17 mouse cellular contexts compared by ENCODE assay signal in genomic region chr1:167938176-167938575, GRCm38 (mm10).
A peak's percentile ranks its signal among the peaks of the same experiment; 100 is the strongest.
DNase-seq lines count a peak whose midpoint lies in the region; ATAC-seq and TF ChIP-seq lines count a peak whose summit lies in the region.
"Had no signal": no experiment of that assay in that cellular context is flagged by ENCODE, and none has a peak within 500 bp of the region (broad histone marks: within the 10 kb centered on the region; RNA-seq: fewer than 3 reads in every experiment).

No protein-coding gene starts in this region.

- CTCF ChIA-PET in Patski (lab: Charles Lee) = interaction anchor here (0.7 to 1.2 kb wide), 2 partner anchors 9 to 153 kb away, joined by 3 read pairs; no protein-coding TSS in a partner anchor

- H3K9ac ChIP-seq in hindbrain, postnatal 0 days (replicated peaks; ENCODE audit: low read length) = no peak overlapping the region
- H3K9ac ChIP-seq in hindbrain, embryonic 16.5 days (ENCODE audit: low read depth, low read length) = no peak overlapping the region
- no peak overlapping the region for H3K9ac ChIP-seq in lung, embryonic 16.5 days (ENCODE audit: low read length)
- H3K9ac ChIP-seq: embryonic facial prominence, embryonic 15.5 days; heart, embryonic 13.5 days; liver, embryonic 13.5 days; midbrain, embryonic 13.5 days; stomach, embryonic 15.5 days had no signal

- no peaks in the 10 kb centered on the region for H3K36me3 ChIP-seq in hindbrain, postnatal 0 days (ENCODE audit: insufficient read depth, low read length)
- no peaks in the 10 kb centered on the region for H3K36me3 ChIP-seq in hindbrain, embryonic 16.5 days (ENCODE audit: control insufficient read depth, insufficient read depth, low read length)
- H3K36me3 ChIP-seq in lung, embryonic 16.5 days (ENCODE audit: control insufficient read depth, insufficient read depth, low read length) = no peaks in the 10 kb centered on the region
- H3K36me3 ChIP-seq: embryonic facial prominence, embryonic 15.5 days; heart, embryonic 13.5 days; liver, embryonic 13.5 days; midbrain, embryonic 13.5 days; stomach, embryonic 15.5 days had no signal

- in situ Hi-C loops in Patski (cut with MboI; ENCODE audit: low pct_unique_long_range_greater_than_20kb) = loop anchor here (5.0 to 25.0 kb wide), 2 partner anchors 499 to 1519 kb away; partner anchors contain the start of gene Pbx1

- 87% methylated on average over 2 of the region's 2 CpGs for WGBS in hindbrain, postnatal 0 days
- WGBS in hindbrain, embryonic 16.5 days = 79% methylated on average over 2 of the region's 2 CpGs
- WGBS in lung, embryonic 16.5 days = 55% methylated on average over 2 of the region's 2 CpGs

- POLR2A ChIA-PET in Patski (lab: Charles Lee) = no interaction called here

- DNase-seq in hindbrain, postnatal 0 days (ENCODE audit: low spot score) = no peak
- no peak for DNase-seq in lung, postnatal 14 days
- DNase-seq in Patski (ENCODE audit: low read depth, low spot score) = no peak
- peak; percentile 26 for DNase-seq in retina, embryonic 14.5 days (ENCODE audit: low spot score)
- no peak for DNase-seq in cerebellum, postnatal 25 days
- DNase-seq: adrenal gland, postnatal 14 days; cerebellum, adult 18-20 months; heart, postnatal 36 days; liver, embryonic 13.5 days; spleen, adult 18-20 months had no signal

- ATAC-seq in hindbrain, postnatal 0 days = 0 out of 2 replicates have a peak, but pooled peaks have one; percentile 30
- ATAC-seq in hindbrain, embryonic 16.5 days = no peak
- 0 out of 2 replicates have a peak, but pooled peaks have one; percentile 20 for ATAC-seq in lung, embryonic 16.5 days (ENCODE audit: low read depth)
- peak; percentile 51 for ATAC-seq in Patski
- ATAC-seq: activated CD4-positive, CD25-positive, alpha-beta regulatory T cell, adult 4 months; midbrain, embryonic 13.5 days had no signal

- H3K9me3 ChIP-seq in hindbrain, postnatal 0 days (ENCODE audit: low read length) = no peaks in the 10 kb centered on the region
- no peaks in the 10 kb centered on the region for H3K9me3 ChIP-seq in hindbrain, embryonic 16.5 days (ENCODE audit: control insufficient read depth, low read length)
- no peaks in the 10 kb centered on the region for H3K9me3 ChIP-seq in lung, embryonic 16.5 days (ENCODE audit: control insufficient read depth, low read length)
- H3K9me3 ChIP-seq: embryonic facial prominence, embryonic 15.5 days; heart, embryonic 13.5 days; liver, embryonic 13.5 days; midbrain, embryonic 13.5 days; stomach, embryonic 15.5 days had no signal

- no peaks in the 10 kb centered on the region for H3K27me3 ChIP-seq in hindbrain, postnatal 0 days (ENCODE audit: insufficient read depth, low read length)
- H3K27me3 ChIP-seq in hindbrain, embryonic 16.5 days (replicated peaks; ENCODE audit: control insufficient read depth, insufficient read depth, low read length) = no peaks in the 10 kb centered on the region
- no peaks in the 10 kb centered on the region for H3K27me3 ChIP-seq in lung, embryonic 16.5 days (ENCODE audit: control insufficient read depth, insufficient read depth, low read depth, low read length)
- H3K27me3 ChIP-seq in Patski = peaks cover 7% of the 10 kb centered on the region
- H3K27me3 ChIP-seq: embryonic facial prominence, embryonic 15.5 days; heart, embryonic 13.5 days; liver, embryonic 13.5 days; midbrain, embryonic 13.5 days; stomach, embryonic 15.5 days had no signal

- peak; percentile 46 for TF ChIP-seq CTCF in hindbrain, postnatal 0 days (IDR thresholded peaks at IDR 0.05; ENCODE audit: low read depth)
- peak; percentile 24 for TF ChIP-seq CTCF in Patski (IDR thresholded peaks at IDR 0.05)

- no peak overlapping the region for H3K27ac ChIP-seq in hindbrain, postnatal 0 days
- H3K27ac ChIP-seq in hindbrain, embryonic 16.5 days (ENCODE audit: low read depth, low read length) = no peak overlapping the region
- H3K27ac ChIP-seq in lung, embryonic 16.5 days (ENCODE audit: low read length) = no peak overlapping the region
- H3K27ac ChIP-seq: embryonic facial prominence, embryonic 15.5 days; heart, embryonic 13.5 days; liver, embryonic 13.5 days; midbrain, embryonic 13.5 days; stomach, embryonic 15.5 days had no signal

- no peaks in the 10 kb centered on the region for H3K4me1 ChIP-seq in hindbrain, postnatal 0 days (ENCODE audit: insufficient read depth, low read length)
- no peaks in the 10 kb centered on the region; the same call in 1 of the 2 replicates for H3K4me1 ChIP-seq in hindbrain, embryonic 16.5 days (ENCODE audit: control insufficient read depth, insufficient read depth, low read depth, low read length)
- H3K4me1 ChIP-seq in lung, embryonic 16.5 days (replicated peaks; ENCODE audit: control insufficient read depth, insufficient read depth, low read length) = peaks cover 2% of the 10 kb centered on the region; the same call in 1 of the 2 replicates
- H3K4me1 ChIP-seq: embryonic facial prominence, embryonic 15.5 days; heart, embryonic 13.5 days; liver, embryonic 13.5 days; stomach, embryonic 15.5 days had no signal

- no peak overlapping the region for H3K4me3 ChIP-seq in hindbrain, postnatal 0 days (ENCODE audit: low read length)
- H3K4me3 ChIP-seq in hindbrain, embryonic 16.5 days (ENCODE audit: low read length) = no peak overlapping the region
- H3K4me3 ChIP-seq in lung, embryonic 16.5 days (ENCODE audit: low read length) = no peak overlapping the region
- H3K4me3 ChIP-seq: embryonic facial prominence, embryonic 15.5 days; heart, embryonic 13.5 days; liver, embryonic 13.5 days; midbrain, embryonic 13.5 days; stomach, embryonic 15.5 days had no signal

- no peak overlapping the region for H3K4me2 ChIP-seq in hindbrain, postnatal 0 days (ENCODE audit: low read depth, low read length)
- H3K4me2 ChIP-seq in hindbrain, embryonic 16.5 days (ENCODE audit: low read length) = no peak overlapping the region
- no peak overlapping the region for H3K4me2 ChIP-seq in lung, embryonic 16.5 days (ENCODE audit: low read depth, low read length)
- H3K4me2 ChIP-seq: embryonic facial prominence, embryonic 15.5 days; heart, embryonic 13.5 days; liver, embryonic 13.5 days; midbrain, embryonic 13.5 days; stomach, embryonic 15.5 days had no signal
